Mouse (Mus musculus) stomach, postnatal 0 days (tissue): ENCODE measurements around the gene Tmem104. TPM values are rescaled to one million over a fixed set of nuclear protein-coding genes. Genes with fewer than 3 reads are reported as not detected.

Experiments used
- ATAC-seq: fragments of 200-750 bp; cut with Nextera tagmentation; 2 replicates; pipeline ENCODE4 v1.8.0; 2017; ENCODE audit not compliant: low FRiP score, low TSS enrichment
- DNase-seq: peaks from one replicate; pipeline ENCODE4 v3.0.0-alpha.2; 2016; ENCODE audit warnings: low spot score
- H3K27ac ChIP-seq: fragments of 300-500 bp; sonication (generic); replicated peaks from 2 replicates; pipeline ENCODE4 v1.5.1; 2014; ENCODE audit warnings: mild to moderate bottlenecking, control low read depth
- H3K27me3 ChIP-seq: fragments of 300-500 bp; sonication (generic); 2 replicates; pipeline ENCODE4 v1.6.1; 2014; ENCODE audit warnings: low read length; ENCODE audit not compliant: control insufficient read depth, insufficient read depth
- H3K36me3 ChIP-seq: fragments of 300-500 bp; sonication (generic); 2 replicates; pipeline ENCODE4 v1.6.1; 2014; ENCODE audit warnings: low read length, mixed read lengths; ENCODE audit not compliant: control insufficient read depth, insufficient read depth
- H3K4me1 ChIP-seq: fragments of 300-500 bp; sonication (generic); replicated peaks from 2 replicates; pipeline ENCODE4 v1.6.1; 2014; ENCODE audit warnings: antibody characterized with exemption; ENCODE audit not compliant: control insufficient read depth, insufficient read depth
- H3K4me2 ChIP-seq: fragments of 300-500 bp; sonication (generic); replicated peaks from 2 replicates; pipeline ENCODE4 v1.6.1; 2014; ENCODE audit warnings: low read depth, mild to moderate bottlenecking, control low read depth, moderate library complexity
- H3K4me3 ChIP-seq: fragments of 300-500 bp; sonication (generic); 2 replicates; pipeline ENCODE4 v1.5.1; 2014; ENCODE audit warnings: low read depth, low read length, control low read depth
- H3K9ac ChIP-seq: fragments of 300-500 bp; sonication (generic); 2 replicates; pipeline ENCODE4 v1.6.1; 2014; ENCODE audit warnings: mild to moderate bottlenecking, low read length, control low read depth, mixed read lengths
- H3K9me3 ChIP-seq: fragments of 300-500 bp; sonication (generic); 2 replicates; pipeline ENCODE4 v1.6.1; 2016; ENCODE audit warnings: low read length; ENCODE audit not compliant: control insufficient read depth
- CTCF ChIP-seq: IDR thresholded peaks from 2 replicates; pipeline ENCODE4 v1.5.1; 2016; ENCODE audit warnings: antibody characterized with exemption, low read depth, mild to moderate bottlenecking, moderate library complexity
- EP300 ChIP-seq: optimal IDR thresholded peaks from 2 replicates; pipeline ENCODE3; 2016; ENCODE audit warnings: antibody characterized with exemption
- WGBS: fragments of 180-500 bp; shearing (Covaris S2); extraction: QIAGEN DNeasy Blood & Tissue Kit; methylation state at CpG from one replicate; pipeline ENCODE4 v1.1.7; 2014; 5-methylcytosine and 5-hydroxymethylcytosine counted together
- polyA plus RNA-seq: library from polyadenylated mRNA; unstranded; fragments of >200 nt; fragmentation: Nextera tagmentation; extraction: Ambion mirVana; gene quantifications from 2 replicates; pipeline ENCODE4 v1.2.1, GENCODE M21; 2015

Gene Tmem104
- polyA plus RNA-seq, 1 experiment from 2014 or later: 6.3 TPM

DNA sequence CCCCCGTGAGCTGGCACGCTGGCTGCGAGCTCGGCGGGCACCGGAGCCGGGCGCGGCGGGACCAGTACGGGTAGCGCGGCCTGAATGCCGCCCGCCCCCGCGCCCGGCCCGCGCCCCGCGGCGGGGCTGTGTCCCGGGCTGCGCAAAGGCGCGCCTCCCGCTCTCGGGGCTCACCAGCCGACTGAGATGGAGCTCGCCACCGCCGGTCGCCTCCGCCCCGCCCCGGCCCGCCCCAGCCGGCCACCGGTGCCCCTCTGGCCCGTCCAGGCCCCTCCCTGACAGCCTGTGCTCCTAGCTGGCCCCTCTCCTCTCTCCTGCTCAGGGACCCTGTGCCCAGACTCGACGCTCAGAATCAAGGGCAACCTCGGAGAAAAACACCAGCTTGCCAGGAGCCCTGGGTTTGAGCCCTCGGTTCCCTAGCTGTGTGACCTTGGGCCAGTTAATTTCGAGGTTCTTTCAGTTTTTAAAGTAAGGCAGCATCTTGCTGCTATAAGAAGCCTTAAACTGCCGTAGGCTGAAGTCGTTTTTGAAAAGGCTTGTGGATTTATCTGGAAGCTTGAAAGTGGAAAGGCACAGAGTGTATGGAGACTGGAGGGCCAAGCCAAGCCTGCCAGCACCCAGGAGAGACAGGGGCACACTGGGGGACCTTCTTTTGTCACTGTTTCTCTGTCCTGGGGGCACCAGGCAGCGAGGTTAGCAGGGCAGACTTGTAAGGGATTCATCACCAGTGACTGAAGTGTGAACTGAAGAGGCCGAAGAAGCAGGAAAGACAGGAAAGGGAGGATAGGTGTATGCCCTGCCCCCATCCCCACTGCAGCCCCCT lies 80.0 kb downstream of the Tmem104 start, which contains the start of gene Grin2c:
Gene Grin2c (minus strand): TSS at position 183 of the 823 bp plus-strand sequence.
- 10% methylated on average over 31 of the region's 50 CpGs for WGBS
- H3K4me1 ChIP-seq: no peaks in the 10 kb centered on the region
- no peak for TF ChIP-seq CTCF
- no peak for TF ChIP-seq EP300
- peak within 1 kb of the TSS; percentile 55 for H3K4me2 ChIP-seq
- ATAC-seq (no peak), DNase-seq (no peak)
- H3K9ac ChIP-seq: no peak within 1 kb of the TSS
- H3K27me3 ChIP-seq: peaks cover 15% of the 10 kb centered on the region
- H3K27ac ChIP-seq: no peak within 1 kb of the TSS
- no peaks in the 10 kb centered on the region for H3K36me3 ChIP-seq
- H3K4me3 ChIP-seq: peak within 1 kb of the TSS; percentile 28
- H3K9me3 ChIP-seq: no peaks in the 10 kb centered on the region

DNA sequence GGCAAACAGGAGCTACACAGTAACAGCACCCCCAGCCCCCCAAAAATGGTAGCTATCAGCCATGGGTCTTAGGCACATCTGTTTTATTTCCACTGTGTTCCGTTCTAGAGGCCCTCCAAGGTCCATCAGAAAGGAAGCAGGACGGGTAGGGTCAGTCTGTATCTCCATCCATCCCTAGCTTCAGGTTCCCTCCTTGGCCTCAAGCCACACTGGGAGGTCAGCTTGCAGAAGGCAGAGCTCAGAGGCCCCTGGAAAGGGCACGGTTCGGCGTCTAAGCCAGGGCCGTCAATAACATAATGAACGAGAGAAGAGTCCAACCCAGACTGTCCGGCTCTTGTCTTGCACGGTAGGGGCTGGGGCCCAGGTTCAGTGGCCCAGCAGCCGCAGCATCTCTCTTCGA lies 80.7 kb downstream of the Tmem104 start:
- no peaks in the 10 kb centered on the region for H3K9me3 ChIP-seq
- no peak overlapping the region for H3K4me3 ChIP-seq
- 83% methylated on average over 11 of the region's 11 CpGs for WGBS
- ATAC-seq (no peak), DNase-seq (no peak)
- peaks cover 15% of the 10 kb centered on the region for H3K27me3 ChIP-seq
- no peak overlapping the region for H3K4me2 ChIP-seq
- no peaks in the 10 kb centered on the region for H3K36me3 ChIP-seq
- H3K27ac ChIP-seq: no peak overlapping the region
- H3K9ac ChIP-seq: no peak overlapping the region
- H3K4me1 ChIP-seq: no peaks in the 10 kb centered on the region
- no peak for TF ChIP-seq EP300
- no peak for TF ChIP-seq CTCF

DNA sequence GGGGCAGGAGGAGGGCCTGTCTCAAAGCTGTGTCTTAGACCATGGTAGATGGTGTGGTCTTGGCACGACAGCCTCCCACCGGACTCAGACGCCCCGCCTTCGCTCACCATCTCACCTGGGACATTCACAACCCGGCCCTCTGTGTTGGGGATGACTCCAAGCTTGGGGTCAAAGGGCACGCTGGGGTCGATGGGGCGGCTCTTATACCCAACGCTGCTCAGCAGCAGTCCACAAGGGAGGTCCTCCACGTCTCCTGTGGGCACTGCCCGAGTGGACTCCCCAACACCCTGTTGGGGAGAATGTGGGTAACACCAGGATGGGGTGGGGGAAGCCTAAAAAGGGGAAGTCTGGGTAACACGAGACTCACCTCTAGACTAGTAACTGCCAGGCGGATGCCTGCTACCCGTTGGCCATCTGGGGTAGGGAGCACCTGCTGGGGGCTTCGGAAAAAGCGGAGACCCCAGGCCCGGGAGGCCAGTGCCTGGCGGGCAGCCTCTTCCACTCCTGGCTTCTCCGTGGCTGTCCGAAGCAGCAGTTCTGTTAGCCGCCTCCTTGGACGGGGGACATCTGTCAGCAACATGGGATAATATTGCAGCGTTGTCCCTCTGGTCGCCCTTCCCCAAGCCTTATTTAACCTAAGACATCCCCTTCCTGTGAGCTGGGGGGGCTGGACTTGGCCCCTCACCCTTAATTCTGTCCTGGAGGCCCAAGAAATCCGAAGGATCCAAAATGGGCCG lies 82.2 kb downstream of the Tmem104 start:
- no peak for DNase-seq
- H3K27ac ChIP-seq: no peak overlapping the region
- H3K27me3 ChIP-seq: peaks cover 15% of the 10 kb centered on the region
- H3K4me2 ChIP-seq: no peak overlapping the region
- 86% methylated on average over 27 of the region's 27 CpGs for WGBS
- H3K9me3 ChIP-seq: no peaks in the 10 kb centered on the region
- no peak overlapping the region for H3K4me3 ChIP-seq
- no peak overlapping the region for H3K9ac ChIP-seq
- H3K4me1 ChIP-seq: no peaks in the 10 kb centered on the region
- H3K36me3 ChIP-seq: no peaks in the 10 kb centered on the region
- no peak for ATAC-seq
- TF ChIP-seq CTCF: no peak
- TF ChIP-seq EP300: no peak

DNA sequence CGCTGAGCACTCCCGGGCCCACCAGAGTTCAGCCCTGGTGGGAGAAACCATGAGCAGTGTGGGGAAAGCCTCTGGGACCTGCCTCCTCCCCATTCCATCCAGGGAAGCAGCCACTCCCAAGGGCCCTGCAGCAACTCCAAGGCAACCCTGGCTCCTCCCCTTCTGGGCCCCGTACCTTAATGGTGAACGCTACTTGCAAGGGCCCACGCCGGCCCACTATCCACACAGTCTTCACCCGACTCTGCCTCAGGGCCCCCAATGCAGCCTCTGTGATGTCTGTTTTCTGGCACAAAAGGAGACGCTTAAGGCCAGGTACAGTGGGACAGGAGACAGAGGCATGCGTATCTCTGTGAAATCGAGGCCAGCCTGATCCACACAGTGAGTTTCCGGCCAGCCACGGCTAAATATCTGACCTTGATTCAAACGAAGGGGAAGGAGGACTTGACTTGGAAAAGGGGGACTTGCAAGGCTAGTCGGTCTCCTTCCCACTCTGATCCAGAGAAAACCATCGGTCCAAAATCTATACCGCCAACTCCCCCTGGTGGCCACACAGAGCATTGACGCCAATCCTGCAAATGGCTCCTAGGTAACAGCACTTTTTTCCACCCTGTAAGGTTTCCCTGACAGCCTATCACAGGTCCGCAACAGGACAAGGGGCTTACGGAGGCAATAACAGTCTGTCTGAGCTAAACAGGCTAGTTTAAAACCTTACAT lies 83.0 kb downstream of the Tmem104 start:
- Histone ChIP-seq H3K27ac (no peak overlapping the region), H3K36me3 (no peaks in the 10 kb centered on the region), H3K9me3 (no peaks in the 10 kb centered on the region), H3K27me3 (peaks cover 11% of the 10 kb centered on the region; the same call in 1 of the 2 replicates), H3K9ac (no peak overlapping the region), H3K4me2 (no peak overlapping the region; the same call in 1 of the 2 replicates), H3K4me3 (no peak overlapping the region), H3K4me1 (no peaks in the 10 kb centered on the region)
- ATAC-seq (peak; percentile 23; the same call in 1 of the 2 replicates), DNase-seq (peak; percentile 80)
- WGBS: 25% methylated on average over 19 of the region's 19 CpGs
- TF ChIP-seq EP300 (no peak), CTCF (peak; percentile 95)

DNA sequence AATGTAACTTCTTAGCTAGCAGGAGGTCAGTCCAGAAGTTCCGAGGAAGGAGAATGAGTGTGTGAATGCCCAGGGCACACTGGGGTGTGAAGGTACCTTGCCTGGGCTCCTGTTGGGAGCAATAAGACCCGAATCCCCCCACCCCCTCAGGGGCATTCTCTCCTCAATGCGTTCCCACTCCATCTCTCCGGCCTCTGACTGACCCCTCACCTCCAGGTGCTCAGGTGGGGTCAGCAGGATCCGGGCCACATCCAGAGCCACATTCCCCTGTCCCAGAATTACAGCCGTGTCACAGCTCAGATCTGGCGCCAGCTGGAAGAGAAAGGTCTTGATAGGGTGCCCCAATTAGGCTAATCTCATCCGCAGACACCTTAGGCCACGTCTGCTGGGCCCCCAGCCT lies 83.8 kb downstream of the Tmem104 start:
- Histone ChIP-seq H3K9me3 (no peaks in the 10 kb centered on the region), H3K4me1 (no peaks in the 10 kb centered on the region), H3K27ac (no peak overlapping the region), H3K27me3 (peaks cover 4% of the 10 kb centered on the region; the same call in 1 of the 2 replicates), H3K9ac (no peak overlapping the region), H3K4me3 (no peak overlapping the region), H3K36me3 (no peaks in the 10 kb centered on the region), H3K4me2 (no peak overlapping the region)
- DNase-seq: no peak
- 81% methylated on average over 9 of the region's 9 CpGs for WGBS
- no peak for TF ChIP-seq EP300
- no peak for TF ChIP-seq CTCF
- ATAC-seq: no peak
